Mouse (Mus musculus) neural tube, embryonic 14.5 days (tissue): ENCODE measurements around the gene Fcgr1. TPM values are rescaled to one million over a fixed set of nuclear protein-coding genes. Genes with fewer than 3 reads are reported as not detected.

Source experiments
- ATAC-seq: fragments of 200-750 bp; cut with Nextera tagmentation; 2 replicates; pipeline ENCODE4 v1.8.0; 2017; ENCODE audit warnings: low read depth, mild to moderate bottlenecking, moderate TSS enrichment, moderate library complexity
- H3K27ac ChIP-seq: fragments of 300-500 bp; sonication (generic); 2 replicates; pipeline ENCODE4 v1.5.1; 2014; ENCODE audit warnings: low read depth, mild to moderate bottlenecking, control low read depth, low read length, moderate library complexity, mixed read lengths
- H3K27me3 ChIP-seq: fragments of 300-500 bp; sonication (generic); 2 replicates; pipeline ENCODE4 v1.6.1; 2014; ENCODE audit warnings: low read length; ENCODE audit not compliant: control insufficient read depth, insufficient read depth
- H3K36me3 ChIP-seq: fragments of 300-500 bp; sonication (generic); 2 replicates; pipeline ENCODE4 v1.6.1; 2014; ENCODE audit warnings: low read length, mixed read lengths; ENCODE audit not compliant: control insufficient read depth, insufficient read depth
- H3K4me1 ChIP-seq: fragments of 300-500 bp; sonication (generic); 2 replicates; pipeline ENCODE4 v1.6.1; 2014; ENCODE audit warnings: low read length; ENCODE audit not compliant: control insufficient read depth, insufficient read depth
- H3K4me2 ChIP-seq: fragments of 300-500 bp; sonication (generic); 2 replicates; pipeline ENCODE4 v1.6.1; 2014; ENCODE audit warnings: mild to moderate bottlenecking, low read depth, low read length, control low read depth
- H3K4me3 ChIP-seq: fragments of 300-500 bp; sonication (generic); 2 replicates; pipeline ENCODE4 v1.5.1; 2014; ENCODE audit warnings: low read depth, low read length, control low read depth, mixed read lengths
- H3K9ac ChIP-seq: fragments of 300-500 bp; sonication (generic); replicated peaks from 2 replicates; pipeline ENCODE4 v1.6.1; 2014; ENCODE audit warnings: low read depth, mild to moderate bottlenecking, control low read depth, low read length, mixed read lengths
- H3K9me3 ChIP-seq: fragments of 300-500 bp; sonication (generic); 2 replicates; pipeline ENCODE4 v1.6.1; 2016; ENCODE audit warnings: low read length; ENCODE audit not compliant: control insufficient read depth
- WGBS: fragments of 180-500 bp; shearing (Covaris S2); extraction: QIAGEN DNeasy Blood & Tissue Kit; methylation state at CpG from one replicate; pipeline ENCODE4 v1.1.7; 2014; 5-methylcytosine and 5-hydroxymethylcytosine counted together
- polyA plus RNA-seq: library from polyadenylated mRNA; unstranded; fragments of >200 nt; fragmentation: Nextera tagmentation; extraction: Ambion mirVana; gene quantifications from 2 replicates; pipeline ENCODE4 v1.2.1, GENCODE M21; 2014

Gene Fcgr1
- polyA plus RNA-seq, 1 experiment from 2014 or later, result 0.37 TPM

- no peaks in the 10 kb centered on the region for H3K9me3 ChIP-seq
- no peak overlapping the region for H3K9ac ChIP-seq
- no peak overlapping the region for H3K27ac ChIP-seq
- H3K36me3 ChIP-seq, result no peaks in the 10 kb centered on the region
- peaks cover 75% of the 10 kb centered on the region for H3K27me3 ChIP-seq
- no peak for ATAC-seq
- H3K4me3 ChIP-seq, result no peak overlapping the region
- WGBS, result 60% methylated on average over 6 of the region's 6 CpGs
- H3K4me1 ChIP-seq, result no peaks in the 10 kb centered on the region
- H3K4me2 ChIP-seq, result no peak overlapping the region
Observed at GRCm38 (mm10) chr3:96335163-96335550, 41.4 kb upstream of the Fcgr1 start.

- no peak overlapping the region for H3K27ac ChIP-seq
- WGBS, result 3% methylated on average over 36 of the region's 36 CpGs
- H3K4me1 ChIP-seq, result no peaks in the 10 kb centered on the region
- no peak overlapping the region for H3K9ac ChIP-seq
- no peak for ATAC-seq
- no peaks in the 10 kb centered on the region for H3K36me3 ChIP-seq
- H3K9me3 ChIP-seq, result no peaks in the 10 kb centered on the region
- no peak overlapping the region for H3K4me2 ChIP-seq
- no peak overlapping the region for H3K4me3 ChIP-seq
- H3K27me3 ChIP-seq, result peaks cover 82% of the 10 kb centered on the region
Observed at GRCm38 (mm10) chr3:96334175-96335162, 40.7 kb upstream of the Fcgr1 start.

- 3% methylated on average over 25 of the region's 25 CpGs for WGBS
- ATAC-seq, result no peak
- Histone ChIP-seq H3K4me2 (no peak overlapping the region), H3K9me3 (no peaks in the 10 kb centered on the region), H3K4me1 (no peaks in the 10 kb centered on the region), H3K4me3 (no peak overlapping the region), H3K27ac (no peak overlapping the region), H3K36me3 (no peaks in the 10 kb centered on the region), H3K27me3 (peaks cover 83% of the 10 kb centered on the region), H3K9ac (no peak overlapping the region)
Observed at GRCm38 (mm10) chr3:96333396-96334174, 39.8 kb upstream of the Fcgr1 start.

- 4% methylated on average over 27 of the region's 27 CpGs for WGBS
- H3K36me3 ChIP-seq, result no peaks in the 10 kb centered on the region
- no peaks in the 10 kb centered on the region for H3K9me3 ChIP-seq
- H3K27ac ChIP-seq, result no peak overlapping the region
- ATAC-seq, result no peak; the same call in 1 of the 2 replicates
- H3K4me2 ChIP-seq, result no peak overlapping the region
- peaks cover 76% of the 10 kb centered on the region for H3K27me3 ChIP-seq
- no peak overlapping the region for H3K9ac ChIP-seq
- no peaks in the 10 kb centered on the region for H3K4me1 ChIP-seq
- H3K4me3 ChIP-seq, result no peak overlapping the region
Observed at GRCm38 (mm10) chr3:96332631-96333395, 39.0 kb upstream of the Fcgr1 start.

DNA sequence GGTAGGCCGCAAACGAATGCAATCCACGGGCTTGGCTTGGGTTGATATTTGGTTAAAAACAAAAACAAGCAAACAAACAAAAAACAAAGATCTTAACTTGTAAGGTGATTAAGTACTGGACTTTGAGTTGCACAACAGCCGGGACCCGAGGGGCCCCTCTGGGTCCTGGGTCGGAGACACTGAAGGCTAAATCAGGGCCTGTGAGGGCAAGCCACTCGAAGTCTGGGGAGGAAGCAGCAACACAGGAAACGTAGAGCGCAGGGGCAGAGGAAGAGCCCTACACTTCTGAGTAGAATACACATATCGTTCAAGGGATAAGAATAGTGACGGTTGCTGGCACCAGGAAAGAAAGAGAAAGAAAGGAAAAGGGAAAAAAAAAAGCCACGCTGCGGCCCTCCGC is 38.2 kb upstream of the Fcgr1 start:
- no peaks in the 10 kb centered on the region for H3K36me3 ChIP-seq
- H3K9ac ChIP-seq, result no peak overlapping the region
- no peak for ATAC-seq
- H3K27me3 ChIP-seq, result peaks cover 69% of the 10 kb centered on the region
- H3K9me3 ChIP-seq, result no peaks in the 10 kb centered on the region
- no peak overlapping the region for H3K4me2 ChIP-seq
- no peaks in the 10 kb centered on the region for H3K4me1 ChIP-seq
- H3K27ac ChIP-seq, result no peak overlapping the region
- 15% methylated on average over 14 of the region's 14 CpGs for WGBS
- no peak overlapping the region for H3K4me3 ChIP-seq

- 64% methylated on average over 7 of the region's 7 CpGs for WGBS
- no peak overlapping the region for H3K27ac ChIP-seq
- ATAC-seq, result no peak
Observed at GRCm38 (mm10) chr3:96331438-96331837, 37.7 kb upstream of the Fcgr1 start.

DNA sequence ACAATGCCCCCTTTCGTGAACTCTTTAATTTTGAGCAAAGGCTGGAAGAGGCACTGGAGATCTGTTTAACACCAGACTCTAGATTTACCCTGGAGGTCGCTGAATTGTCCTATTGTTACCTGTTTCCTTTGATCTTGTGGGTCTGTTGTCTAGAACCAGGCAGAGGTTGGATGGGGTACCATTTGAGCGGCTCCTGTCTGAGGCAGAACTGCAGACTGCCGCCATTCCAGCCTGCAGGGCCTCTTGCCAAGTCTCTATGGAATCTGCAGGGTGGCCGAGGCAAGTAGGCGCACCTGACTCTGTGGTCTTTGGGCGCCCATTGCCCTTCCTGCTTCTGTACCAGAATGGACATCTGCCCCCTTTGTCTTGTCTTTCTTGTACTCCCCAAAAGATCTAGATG is 36.8 kb upstream of the Fcgr1 start:
- Histone ChIP-seq H3K9ac (no peak overlapping the region), H3K36me3 (no peaks in the 10 kb centered on the region), H3K27ac (no peak overlapping the region), H3K27me3 (peaks cover 60% of the 10 kb centered on the region), H3K4me2 (no peak overlapping the region), H3K4me1 (no peaks in the 10 kb centered on the region), H3K4me3 (no peak overlapping the region), H3K9me3 (no peaks in the 10 kb centered on the region)
- WGBS, result 75% methylated on average over 7 of the region's 7 CpGs
- no peak for ATAC-seq

More at GRCm38 (mm10) chr3:96331438-96331837, 37.7 kb upstream of the Fcgr1 start:
- no peak overlapping the region for H3K4me2 ChIP-seq
- no peaks in the 10 kb centered on the region for H3K4me1 ChIP-seq
- no peaks in the 10 kb centered on the region for H3K36me3 ChIP-seq
- H3K9ac ChIP-seq, result no peak overlapping the region
- no peaks in the 10 kb centered on the region for H3K9me3 ChIP-seq
- H3K27me3 ChIP-seq, result peaks cover 67% of the 10 kb centered on the region
- H3K4me3 ChIP-seq, result no peak overlapping the region

GRCm38 (mm10) chr3:96330181-96330580 is 36.4 kb upstream of the Fcgr1 start:
- Histone ChIP-seq H3K27me3 (peaks cover 59% of the 10 kb centered on the region), H3K36me3 (no peaks in the 10 kb centered on the region), H3K4me2 (no peak overlapping the region), H3K4me3 (no peak overlapping the region), H3K9me3 (no peaks in the 10 kb centered on the region), H3K4me1 (no peaks in the 10 kb centered on the region), H3K27ac (no peak overlapping the region), H3K9ac (no peak overlapping the region)
- 93% methylated on average over 4 of the region's 4 CpGs for WGBS
- no peak for ATAC-seq
